Mouse (Mus musculus) induced T-regulatory cell, adult 2 months (primary cell): ENCODE measurements around the gene Kdm5b.
"Not testable (repeated sequence)": the region's sequence is repeated elsewhere in the genome, so short reads cannot be mapped to it uniquely, and the experiment has no call there.

Experiments
- DNase-seq: peaks from one replicate; pipeline ENCODE4 v3.0.0-alpha.2; 2012; ENCODE audit warnings: low read depth

Gene Kdm5b

GRCm38 (mm10) chr1:134559976-134560375 lies at the start of gene Kdm5b:
Gene Kdm5b, plus strand, starts transcription at chr1:134560171.
- DNase-seq, result peak; percentile 89

GRCm38 (mm10) chr1:134512183-134512582 lies 47.8 kb upstream of the Kdm5b start:
- no peak for DNase-seq

GRCm38 (mm10) chr1:134512584-134512983 lies 47.4 kb upstream of the Kdm5b start:
- DNase-seq, result no peak

- DNase-seq, result peak; percentile 42
Measured at GRCm38 (mm10) chr1:134513312-134513860, 46.6 kb upstream of the Kdm5b start.

- no peak for DNase-seq
Measured at GRCm38 (mm10) chr1:134513876-134514590, 45.9 kb upstream of the Kdm5b start.

GRCm38 (mm10) chr1:134515891-134516290 lies 44.1 kb upstream of the Kdm5b start:
- DNase-seq, result no peak

- DNase-seq, result no peak
Measured at GRCm38 (mm10) chr1:134516491-134517198, 43.3 kb upstream of the Kdm5b start.

- DNase-seq, result not testable (repeated sequence)
Measured at GRCm38 (mm10) chr1:134517841-134518240, 42.1 kb upstream of the Kdm5b start.

- DNase-seq, result peak; percentile 79
Measured at GRCm38 (mm10) chr1:134518677-134519076, 41.3 kb upstream of the Kdm5b start.

- DNase-seq, result not testable (repeated sequence)
Measured at GRCm38 (mm10) chr1:134519201-134519600, 40.8 kb upstream of the Kdm5b start.

GRCm38 (mm10) chr1:134520001-134520721 lies 39.8 kb upstream of the Kdm5b start:
- no peak for DNase-seq

- no peak for DNase-seq
Measured at GRCm38 (mm10) chr1:134521163-134521562, 38.8 kb upstream of the Kdm5b start.

GRCm38 (mm10) chr1:134522325-134522724 lies 37.6 kb upstream of the Kdm5b start:
- DNase-seq, result no peak

- DNase-seq, result peak; percentile 75
Measured at GRCm38 (mm10) chr1:134524424-134524823, 35.5 kb upstream of the Kdm5b start.

- no peak for DNase-seq
Measured at GRCm38 (mm10) chr1:134525015-134525414, 35.0 kb upstream of the Kdm5b start.

- no peak for DNase-seq
Measured at GRCm38 (mm10) chr1:134526752-134527151, 33.2 kb upstream of the Kdm5b start.

- DNase-seq, result no peak
Measured at GRCm38 (mm10) chr1:134530618-134531017, 29.4 kb upstream of the Kdm5b start.

- not testable (repeated sequence) for DNase-seq
Measured at GRCm38 (mm10) chr1:134533710-134534109, 26.3 kb upstream of the Kdm5b start.

- DNase-seq, result no peak
Measured at GRCm38 (mm10) chr1:134535054-134535453, 24.9 kb upstream of the Kdm5b start.

- DNase-seq, result no peak
Measured at GRCm38 (mm10) chr1:134535513-134535912, 24.5 kb upstream of the Kdm5b start.

GRCm38 (mm10) chr1:134540610-134541009 lies 19.4 kb upstream of the Kdm5b start:
- no peak for DNase-seq

GRCm38 (mm10) chr1:134548231-134548630 lies 11.7 kb upstream of the Kdm5b start:
- DNase-seq, result no peak
